Mouse (Mus musculus) adrenal gland, postnatal 14 days (tissue): ENCODE measurements at regions not wholly inside any gene's neighbourhood (a gene's known extent, or its start where the extent isn't known, plus 50 kb on each side); places are given as distances from the start of the nearest gene placed in this dataset.

Experiments
- DNase-seq: peaks from one replicate; pipeline ENCODE4 v3.0.0; 2021; ENCODE audit warnings: mixed read lengths

GRCm38 (mm10) chr1:35331602-35332339 is 482.0 kb downstream of the Plekhb2 start:
- no peak for DNase-seq

GRCm38 (mm10) chr1:35332340-35332684 is 482.5 kb downstream of the Plekhb2 start:
- DNase-seq = no peak

GRCm38 (mm10) chr1:35337647-35338046 is 487.9 kb downstream of the Plekhb2 start:
- no peak for DNase-seq

- DNase-seq = no peak
These were observed 488.4 kb downstream of the Plekhb2 start for GRCm38 (mm10) chr1:35338184-35338583.

GRCm38 (mm10) chr1:35344539-35344938 is 494.8 kb downstream of the Plekhb2 start:
- no peak for DNase-seq

- DNase-seq = no peak
These were observed 498.5 kb downstream of the Plekhb2 start for GRCm38 (mm10) chr1:35348294-35348693.

- DNase-seq = no peak
These were observed 509.2 kb downstream of the Plekhb2 start for GRCm38 (mm10) chr1:35358981-35359380.

- DNase-seq = no peak
These were observed 511.7 kb downstream of the Plekhb2 start for GRCm38 (mm10) chr1:35361465-35361864.

GRCm38 (mm10) chr1:35362836-35363235 is 513.1 kb downstream of the Plekhb2 start:
- DNase-seq = no peak

GRCm38 (mm10) chr1:35366559-35366958 is 516.8 kb downstream of the Plekhb2 start:
- no peak for DNase-seq

GRCm38 (mm10) chr1:35372751-35373150 is 523.0 kb downstream of the Plekhb2 start:
- no peak for DNase-seq

GRCm38 (mm10) chr1:35380633-35381385 is 531.0 kb downstream of the Plekhb2 start:
- no peak for DNase-seq

GRCm38 (mm10) chr1:35385430-35385829 is 535.7 kb downstream of the Plekhb2 start:
- peak; percentile 93 for DNase-seq

- DNase-seq = peak; percentile 63
These were observed 538.4 kb downstream of the Plekhb2 start for GRCm38 (mm10) chr1:35388181-35388580.

- DNase-seq = no peak
These were observed 540.6 kb downstream of the Plekhb2 start for GRCm38 (mm10) chr1:35390371-35390770.

- no peak for DNase-seq
These were observed 541.2 kb downstream of the Plekhb2 start for GRCm38 (mm10) chr1:35390858-35391586.

- DNase-seq = no peak
These were observed 543.9 kb downstream of the Plekhb2 start for GRCm38 (mm10) chr1:35393550-35394118.

- DNase-seq = no peak
These were observed 551.0 kb downstream of the Plekhb2 start for GRCm38 (mm10) chr1:35400674-35401359.

GRCm38 (mm10) chr1:35402995-35403394 is 553.2 kb downstream of the Plekhb2 start:
- no peak for DNase-seq

- no peak for DNase-seq
These were observed 555.6 kb downstream of the Plekhb2 start for GRCm38 (mm10) chr1:35405418-35405817.

- DNase-seq = no peak
These were observed 565.9 kb downstream of the Plekhb2 start for GRCm38 (mm10) chr1:35415646-35416045.
